Mouse (Mus musculus) cerebellum, adult 11 months (tissue): Measurements from ENCODE around the gene Mon1a.
A peak's percentile ranks its signal among the peaks of the same experiment; 100 is the strongest.

ENCODE experiments used
- DNase-seq: peaks from one replicate; pipeline ENCODE4 v3.0.0; 2022

The Mon1a gene

DNA sequence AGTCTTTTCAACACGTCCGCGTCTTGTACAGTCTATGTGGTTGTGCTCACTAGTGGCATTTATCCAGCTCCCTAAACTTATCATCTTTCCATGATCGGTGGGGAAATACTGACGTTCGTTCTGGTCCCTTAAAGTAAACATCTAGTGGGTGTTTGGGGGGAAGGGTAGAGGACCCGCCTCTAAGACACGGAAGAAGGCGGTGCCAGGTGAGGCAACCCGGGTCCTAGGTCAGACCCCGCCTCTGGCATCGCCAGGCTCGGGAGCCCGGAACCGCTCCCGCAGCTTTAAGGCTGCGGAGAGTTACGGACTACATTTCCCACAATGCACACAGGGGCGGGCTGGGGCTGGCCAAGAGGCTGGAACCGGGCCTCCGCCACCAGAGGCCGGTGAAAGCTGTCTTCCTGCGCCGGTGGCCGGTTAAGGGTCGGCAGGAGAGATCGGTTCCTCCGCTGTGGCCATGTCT, at the start of gene Mon1a:
TSS of gene Mon1a (plus strand) at position 348 of the 463 bp plus-strand sequence.
- peak; percentile 88 for DNase-seq

DNA sequence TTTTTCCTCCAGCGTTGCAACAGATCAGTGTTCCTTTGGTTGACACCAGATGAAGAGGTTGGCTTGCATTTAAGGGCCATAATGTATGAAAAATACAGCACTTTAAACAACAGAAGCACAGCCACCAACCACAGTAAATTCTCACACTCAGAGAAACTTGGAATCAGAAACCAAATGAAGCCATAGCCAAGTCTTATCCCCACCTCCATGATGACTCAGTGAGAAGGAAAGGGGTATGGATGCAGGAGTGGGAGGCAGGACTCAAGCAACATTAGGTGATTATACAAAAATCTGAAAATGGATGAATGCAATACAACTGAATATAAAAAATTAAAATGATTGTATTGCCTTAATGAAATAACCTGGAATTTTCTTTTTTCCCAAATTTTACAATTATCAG, 49.1 kb upstream of the Mon1a start:
- no peak for DNase-seq

DNA sequence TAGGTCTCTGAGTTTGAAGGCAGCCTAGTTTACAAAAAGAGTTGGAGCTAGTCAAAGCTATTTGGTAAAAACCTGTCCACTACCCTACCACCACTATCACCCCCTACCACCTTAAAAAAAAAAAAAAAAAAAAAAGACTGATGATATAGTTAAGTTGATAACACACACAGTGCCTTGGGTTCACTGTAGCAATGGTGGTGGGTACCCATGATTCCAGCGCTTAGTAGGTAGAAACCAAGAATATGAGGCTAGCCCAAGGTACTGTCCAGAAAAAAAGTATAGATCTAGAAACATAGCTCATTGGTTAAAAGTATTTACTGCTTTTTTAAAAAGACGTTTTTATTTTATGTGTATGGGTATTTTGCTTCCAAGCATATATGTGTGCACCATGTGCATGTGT, 45.2 kb upstream of the Mon1a start:
- DNase-seq, result no peak

DNA sequence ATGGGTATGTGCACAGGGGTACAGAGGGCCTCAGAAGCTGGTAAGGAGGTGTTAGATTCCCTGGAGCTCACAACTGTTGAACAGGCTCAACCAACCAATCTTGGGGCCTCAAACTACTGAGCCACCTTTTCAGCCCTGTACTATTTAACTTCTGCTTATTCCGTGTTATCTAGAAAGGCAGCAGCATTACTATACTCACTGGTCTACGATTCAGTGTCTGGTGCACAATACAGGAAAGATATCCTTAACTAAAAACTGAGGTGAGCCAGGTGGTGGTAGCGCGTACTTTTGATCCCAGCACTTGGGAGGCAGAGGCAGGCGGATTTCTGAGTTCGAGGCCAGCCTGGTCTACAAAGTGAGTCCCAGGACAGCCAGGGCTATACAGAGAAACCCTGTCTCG, 39.0 kb upstream of the Mon1a start:
- no peak for DNase-seq

DNA sequence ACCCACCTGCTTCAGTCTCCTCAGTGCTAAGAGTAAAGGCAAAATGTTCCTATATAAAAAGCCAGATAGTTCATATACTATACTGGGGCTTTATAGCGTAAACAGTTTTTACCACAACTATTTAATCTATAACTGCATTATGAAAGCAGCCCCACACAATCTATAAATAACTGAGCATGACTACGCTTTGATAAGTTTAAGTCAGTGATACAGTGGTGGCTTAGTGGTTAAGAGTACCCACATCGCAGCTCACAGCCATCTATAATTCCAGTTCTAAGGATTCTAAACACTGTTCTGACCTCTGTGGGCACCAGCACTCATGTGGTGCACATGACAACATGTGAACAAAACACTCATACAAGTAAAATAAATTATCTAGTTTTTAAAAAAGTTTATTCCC, 29.6 kb upstream of the Mon1a start:
- no peak for DNase-seq

DNA sequence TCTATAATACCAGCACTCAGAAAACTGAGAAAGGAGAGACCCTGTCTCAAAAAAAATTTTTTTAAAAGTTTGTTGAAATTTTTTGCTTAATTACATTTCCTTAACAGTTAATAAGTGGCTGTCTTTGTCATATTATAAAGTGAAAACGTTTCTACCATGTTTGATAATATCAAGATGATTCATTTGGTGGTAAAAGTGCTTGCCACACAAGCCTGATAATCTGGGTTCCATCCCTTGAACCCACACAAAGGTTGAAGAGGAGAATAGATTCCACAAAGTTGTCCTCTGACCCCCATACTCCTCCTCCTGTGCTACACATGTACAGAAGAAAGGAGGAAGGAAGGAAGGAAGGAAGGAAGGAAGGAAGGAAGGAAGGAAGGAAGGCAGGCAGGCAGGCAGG, 23.5 kb upstream of the Mon1a start:
- DNase-seq, result no peak

DNA sequence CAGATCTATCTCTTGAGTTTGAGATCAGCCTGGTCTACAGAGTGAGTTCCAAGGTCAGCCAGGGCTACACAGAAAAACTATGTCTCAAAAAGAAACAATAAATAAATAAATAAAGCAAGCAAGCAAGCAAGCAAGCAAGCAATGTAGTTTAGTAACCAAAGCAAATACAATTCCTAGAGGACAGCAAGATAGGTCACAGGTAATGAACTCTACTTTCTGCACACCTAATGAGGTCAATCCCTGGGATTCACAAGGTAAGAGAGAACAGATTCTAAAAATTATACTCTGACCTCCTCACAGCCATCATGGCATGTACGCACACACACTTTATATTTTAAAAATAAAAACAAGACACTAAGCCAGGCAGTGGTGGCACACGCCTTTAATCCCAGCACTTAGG, 21.9 kb upstream of the Mon1a start:
- DNase-seq, result no peak

DNA sequence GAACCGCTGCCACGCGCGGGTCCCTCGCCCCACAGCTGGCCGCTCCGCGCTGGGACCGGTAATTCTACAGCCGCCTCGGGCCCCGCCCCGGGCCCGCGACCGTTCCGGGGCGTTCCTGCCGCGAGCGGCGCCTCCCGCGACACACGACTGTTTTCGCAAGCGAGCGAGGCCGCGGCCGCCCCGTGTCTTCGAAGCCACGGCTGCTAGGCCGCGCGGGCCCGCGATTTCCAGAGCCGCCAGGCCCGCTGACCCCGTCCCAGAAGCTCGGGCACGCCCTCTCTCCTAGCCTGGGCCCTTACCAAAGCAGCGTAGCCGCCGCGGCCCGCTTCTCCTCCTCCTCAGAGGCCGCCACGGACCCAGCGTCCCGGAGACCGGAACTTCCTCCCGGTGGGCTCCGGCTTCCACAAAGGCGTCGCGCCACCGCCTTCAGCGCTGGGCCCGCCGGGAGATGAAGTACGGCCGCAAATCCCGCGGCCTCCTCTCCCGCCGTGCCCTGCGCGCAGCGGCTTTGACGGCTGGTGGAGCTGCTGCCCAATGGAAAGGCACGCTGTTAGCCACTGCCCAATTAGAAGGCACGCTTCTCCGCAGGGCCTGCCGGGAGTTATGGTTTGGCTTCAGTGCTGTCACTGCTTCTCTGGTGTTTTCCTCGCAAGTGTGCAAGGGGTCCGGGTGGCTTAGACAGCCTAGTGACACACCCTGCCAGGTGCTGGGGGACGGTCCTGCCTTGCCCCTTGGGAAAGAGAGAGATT, 15.4 kb upstream of the Mon1a start:
- peak; percentile 91 for DNase-seq

DNA sequence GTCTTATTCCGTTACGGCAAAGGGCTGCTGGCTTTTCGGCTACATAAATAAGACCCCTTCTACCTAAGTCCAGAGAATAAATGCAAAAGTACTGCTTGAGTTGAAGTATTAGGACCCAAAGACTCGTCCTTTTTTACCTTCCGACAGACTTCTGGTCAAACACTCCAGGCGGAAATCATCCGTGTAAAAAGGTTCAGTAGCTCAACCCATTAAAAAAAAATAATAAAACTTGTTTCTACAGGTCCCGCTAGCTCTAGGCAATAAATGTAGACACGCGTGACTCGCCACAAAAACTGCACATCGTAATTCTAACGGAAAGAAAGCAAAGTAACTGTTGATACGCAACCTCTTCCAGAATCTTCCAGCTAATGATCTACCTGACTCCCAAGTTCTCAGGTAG, 14.8 kb upstream of the Mon1a start, which contains the start of gene Rbm6:
TSS of gene Rbm6 (minus strand) at position 101 of the 400 bp plus-strand sequence.
- no peak for DNase-seq

DNA sequence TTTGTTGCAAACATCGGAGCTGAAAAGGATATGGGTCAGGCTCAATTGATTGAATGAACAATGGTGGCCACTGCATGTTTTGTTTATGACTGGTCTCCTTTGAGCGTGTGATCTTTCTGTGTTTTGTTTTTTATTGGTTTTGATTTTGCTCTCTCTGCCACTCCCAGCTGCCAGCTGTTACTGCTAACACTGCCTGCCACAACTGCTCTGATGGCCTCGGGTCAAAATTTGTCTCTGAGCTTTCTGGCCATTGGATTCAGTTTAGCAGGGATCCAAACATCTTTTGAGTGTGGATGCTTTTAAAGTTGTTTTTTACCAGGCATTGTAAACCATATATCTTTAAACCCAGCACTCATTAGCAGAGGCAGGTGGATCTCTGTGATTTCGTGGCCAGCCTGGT, 7.5 kb upstream of the Mon1a start:
- DNase-seq, result no peak

DNA sequence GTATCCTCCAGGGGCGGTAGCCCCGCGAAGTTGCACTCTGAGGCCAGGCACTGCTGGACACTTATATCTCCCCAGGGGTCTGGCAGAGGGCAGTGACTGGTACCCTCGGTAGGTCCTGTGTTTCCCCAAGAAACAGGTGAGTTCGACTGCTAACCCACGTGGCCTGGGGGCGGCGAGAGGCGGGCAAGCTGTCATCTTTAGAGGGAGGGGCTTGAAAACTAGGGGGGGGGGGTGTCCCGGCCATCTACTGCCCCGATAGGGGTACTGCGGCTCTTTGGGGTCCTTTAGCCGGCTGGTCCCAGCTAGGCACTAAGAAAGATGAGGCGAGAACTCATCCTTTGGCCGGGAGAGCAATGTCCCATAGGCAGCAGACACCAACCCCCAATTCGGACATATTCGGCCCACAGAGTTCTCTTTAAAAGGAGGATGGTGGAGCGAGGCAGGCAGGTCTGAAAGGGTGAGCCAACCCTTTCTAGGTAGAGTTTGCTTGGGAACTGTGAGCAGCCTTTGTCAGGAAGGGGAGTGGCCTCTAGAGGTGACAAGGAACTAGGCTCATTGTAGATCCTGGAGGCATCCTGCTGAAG, 408 bp downstream of the Mon1a start:
- DNase-seq, result no peak

DNA sequence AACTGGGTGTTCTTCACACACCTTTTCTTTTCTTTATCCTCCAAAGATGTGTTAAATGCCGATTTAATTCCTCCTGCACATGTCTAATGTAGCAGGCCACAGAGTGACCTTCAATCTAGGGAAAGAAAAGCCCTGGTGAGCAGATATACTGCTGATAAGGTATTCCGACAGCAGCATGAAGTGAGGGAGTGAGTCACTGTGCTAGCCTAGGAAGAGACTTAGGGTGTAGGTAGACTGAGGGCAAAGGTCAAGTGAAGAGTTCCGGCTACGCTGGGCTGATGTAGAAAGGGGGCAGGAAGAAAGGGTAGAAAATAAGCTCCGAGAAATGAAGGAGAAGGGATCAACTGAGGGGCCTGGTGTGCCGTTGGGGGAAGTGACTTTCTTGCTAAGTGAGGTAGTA, 2.3 kb downstream of the Mon1a start:
- DNase-seq, result no peak

DNA sequence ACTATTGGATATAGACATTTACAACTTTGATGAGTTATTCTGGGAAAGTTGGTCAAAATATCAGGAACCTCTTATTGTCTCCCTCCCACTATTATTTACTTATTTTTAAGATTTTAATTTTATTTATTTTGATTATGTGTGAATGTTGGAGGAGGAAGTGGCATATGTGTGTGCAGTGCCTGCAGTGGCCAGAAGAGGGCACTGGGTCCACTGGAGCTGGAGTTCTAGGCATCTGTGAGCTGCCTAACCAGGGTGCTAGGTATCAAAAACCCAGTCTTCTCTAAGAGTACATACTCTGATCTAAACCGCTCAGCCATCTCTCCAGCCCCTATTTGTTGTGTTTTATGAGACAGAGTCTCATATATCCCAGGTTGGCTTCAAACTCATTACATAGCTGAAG, 3.1 kb downstream of the Mon1a start:
- DNase-seq, result no peak

DNA sequence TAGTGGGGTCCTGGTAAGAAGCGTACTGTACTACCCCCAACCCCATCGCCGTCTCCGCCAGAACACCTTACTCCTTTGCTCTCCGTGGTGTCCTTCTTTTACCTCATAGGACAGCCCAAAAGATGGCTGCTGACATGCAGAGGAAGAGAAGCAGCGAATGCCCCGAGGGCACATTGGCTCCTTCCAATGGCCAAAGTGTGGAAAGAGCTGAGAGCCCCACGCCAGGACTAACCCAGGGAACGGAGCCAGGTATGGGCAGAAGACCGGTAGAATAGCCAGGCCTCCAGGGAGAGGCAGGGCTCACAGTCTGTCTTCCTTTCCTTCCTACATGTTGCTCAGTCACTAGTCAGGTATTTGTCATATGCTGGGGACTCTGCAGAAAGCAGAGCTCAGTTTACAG, 10.6 kb downstream of the Mon1a start:
- DNase-seq, result no peak

DNA sequence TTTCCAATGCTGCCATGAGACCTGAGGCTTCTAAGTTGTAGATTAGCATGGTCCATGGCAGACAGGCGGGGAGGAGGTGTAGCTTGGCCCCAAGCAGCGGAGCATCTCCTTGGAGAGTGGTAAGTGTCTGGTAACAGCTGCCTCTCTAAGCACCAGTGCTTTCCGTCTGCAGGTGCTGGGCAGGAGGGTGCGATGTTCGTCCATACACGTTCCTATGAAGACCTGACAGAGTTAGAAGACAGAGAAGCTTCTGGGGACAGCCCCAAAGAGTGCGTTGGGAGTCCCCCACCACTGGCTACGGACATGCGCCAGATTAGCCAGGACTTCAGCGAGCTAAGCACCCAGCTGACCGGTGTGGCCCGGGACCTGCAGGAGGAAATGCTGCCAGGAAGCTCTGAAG, 11.9 kb downstream of the Mon1a start:
- no peak for DNase-seq

DNA sequence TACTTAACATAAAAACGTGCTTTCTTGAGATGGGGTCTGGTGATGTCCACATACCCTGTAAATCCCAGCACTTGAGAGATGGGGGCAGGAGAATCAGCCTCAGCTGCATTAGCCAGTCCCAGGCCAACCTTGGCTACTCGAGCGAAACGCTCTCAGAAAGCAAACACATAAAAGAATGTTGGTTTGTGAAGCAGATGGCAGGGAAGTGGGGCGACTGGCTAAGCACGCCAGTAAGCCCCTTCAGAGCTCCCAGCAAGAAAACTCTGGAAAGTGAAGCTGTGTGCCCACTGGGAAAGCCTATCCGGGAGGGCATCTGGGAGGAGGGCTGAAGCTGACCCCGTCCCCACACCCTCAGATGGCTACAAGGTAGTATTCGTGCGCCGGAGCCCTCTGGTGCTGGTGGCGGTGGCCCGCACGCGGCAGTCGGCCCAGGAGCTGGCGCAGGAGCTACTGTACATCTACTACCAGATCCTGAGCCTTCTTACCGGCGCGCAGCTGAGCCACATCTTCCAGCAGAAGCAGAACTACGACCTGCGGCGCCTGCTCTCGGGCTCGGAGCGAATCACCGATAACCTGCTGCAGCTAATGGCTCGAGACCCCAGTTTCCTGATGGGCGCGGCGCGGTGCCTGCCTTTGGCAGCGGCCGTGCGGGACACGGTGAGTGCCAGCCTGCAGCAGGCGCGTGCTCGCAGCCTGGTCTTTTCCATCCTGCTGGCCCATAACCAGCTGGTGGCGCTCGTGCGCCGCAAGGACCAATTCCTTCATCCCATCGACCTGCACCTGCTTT, 13.1 kb downstream of the Mon1a start:
- peak; percentile 93 for DNase-seq

DNA sequence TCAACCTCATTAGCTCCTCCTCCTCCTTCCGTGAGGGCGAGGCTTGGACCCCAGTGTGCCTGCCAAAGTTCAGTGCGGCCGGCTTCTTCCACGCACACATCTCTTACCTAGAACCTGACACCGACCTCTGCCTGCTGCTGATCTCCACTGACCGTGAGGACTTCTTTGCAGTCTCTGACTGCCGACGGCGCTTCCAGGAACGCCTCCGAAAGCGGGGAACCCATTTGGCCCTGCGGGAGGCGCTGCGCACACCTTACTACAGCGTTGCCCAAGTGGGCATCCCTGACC, 13.6 kb downstream of the Mon1a start:
- DNase-seq, result no peak

DNA sequence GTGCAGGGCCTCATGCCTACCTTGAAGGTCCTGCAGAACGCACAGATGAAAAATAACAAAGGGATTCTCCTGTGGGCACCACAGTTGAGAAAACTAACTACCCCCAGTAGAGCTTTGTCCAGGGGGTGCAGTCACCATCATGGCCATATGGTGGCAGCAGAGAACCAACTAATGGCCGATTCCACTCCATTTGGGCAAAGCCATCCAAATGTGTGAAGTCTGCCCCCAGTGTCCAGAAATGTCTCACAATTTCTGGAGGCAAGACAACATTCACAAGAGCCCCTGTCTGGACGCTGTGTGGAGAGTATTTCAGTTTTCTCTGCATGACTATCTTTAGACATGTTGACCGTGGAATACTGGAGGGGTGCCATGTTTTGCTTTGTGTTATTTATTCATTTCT, 16.8 kb downstream of the Mon1a start:
- DNase-seq, result peak; percentile 84

DNA sequence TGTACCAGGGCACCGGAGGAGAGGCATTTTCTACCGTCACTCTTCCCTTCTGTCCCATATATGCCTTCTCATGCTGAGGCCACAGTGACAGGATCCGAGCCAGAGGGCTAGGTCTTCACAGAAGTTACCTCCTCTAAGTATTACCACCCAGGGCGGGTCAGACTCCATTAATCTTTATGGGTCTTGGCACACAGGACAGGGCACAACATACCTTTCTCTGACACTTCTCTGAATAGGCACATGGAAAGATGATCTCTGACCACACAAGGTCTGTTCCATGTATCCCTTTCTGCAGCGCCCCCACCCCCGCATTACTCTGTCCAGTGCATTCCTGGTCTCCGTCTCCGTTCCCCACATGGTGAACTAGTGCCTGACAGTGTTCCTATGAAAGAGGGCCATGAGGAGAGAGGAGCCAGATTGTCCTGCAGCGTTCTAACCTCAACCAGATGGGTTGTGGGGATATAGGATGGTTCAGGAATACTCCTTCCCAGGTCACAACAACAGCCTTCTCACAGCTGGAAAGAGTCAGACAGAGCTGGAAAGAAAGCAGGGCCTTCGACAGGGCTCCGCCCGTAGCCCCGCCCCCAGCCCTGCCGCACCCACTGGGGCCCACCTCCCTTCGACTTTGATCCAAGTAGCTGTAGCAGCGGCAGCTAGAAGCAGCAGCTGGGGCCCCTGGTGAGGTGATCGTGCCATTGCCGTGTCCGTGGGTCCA, 18.5 kb downstream of the Mon1a start, which contains the start of gene Mst1r:
TSS of gene Mst1r (plus strand) at position 622 of the 715 bp plus-strand sequence.
- no peak for DNase-seq

DNA sequence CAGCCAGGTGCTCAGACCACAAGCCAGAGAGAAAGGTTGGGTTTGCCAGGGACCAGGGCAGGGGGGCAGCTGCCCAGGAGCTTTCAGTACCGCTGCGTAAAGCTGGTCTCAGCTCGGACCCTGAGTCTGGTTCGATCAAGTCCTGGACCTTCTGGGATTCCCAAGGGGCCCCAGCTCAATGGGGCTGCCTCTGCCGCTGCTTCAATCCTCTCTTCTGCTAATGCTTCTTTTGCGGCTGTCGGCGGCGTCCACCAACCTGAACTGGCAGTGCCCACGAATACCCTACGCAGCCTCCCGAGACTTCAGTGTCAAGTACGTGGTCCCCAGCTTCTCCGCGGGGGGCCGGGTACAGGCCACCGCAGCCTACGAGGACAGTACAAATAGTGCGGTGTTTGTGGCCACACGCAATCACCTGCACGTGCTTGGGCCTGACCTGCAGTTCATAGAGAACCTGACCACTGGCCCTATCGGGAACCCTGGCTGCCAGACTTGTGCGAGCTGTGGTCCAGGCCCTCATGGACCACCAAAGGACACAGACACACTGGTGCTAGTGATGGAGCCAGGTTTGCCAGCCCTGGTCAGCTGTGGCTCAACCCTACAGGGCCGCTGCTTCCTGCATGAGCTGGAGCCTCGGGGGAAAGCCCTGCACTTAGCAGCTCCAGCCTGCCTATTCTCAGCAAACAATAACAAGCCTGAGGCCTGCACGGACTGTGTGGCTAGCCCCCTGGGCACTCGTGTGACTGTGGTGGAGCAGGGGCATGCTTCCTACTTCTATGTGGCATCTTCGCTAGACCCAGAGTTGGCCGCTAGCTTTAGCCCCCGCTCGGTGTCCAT, 19.2 kb downstream of the Mon1a start:
- DNase-seq, result no peak

DNA sequence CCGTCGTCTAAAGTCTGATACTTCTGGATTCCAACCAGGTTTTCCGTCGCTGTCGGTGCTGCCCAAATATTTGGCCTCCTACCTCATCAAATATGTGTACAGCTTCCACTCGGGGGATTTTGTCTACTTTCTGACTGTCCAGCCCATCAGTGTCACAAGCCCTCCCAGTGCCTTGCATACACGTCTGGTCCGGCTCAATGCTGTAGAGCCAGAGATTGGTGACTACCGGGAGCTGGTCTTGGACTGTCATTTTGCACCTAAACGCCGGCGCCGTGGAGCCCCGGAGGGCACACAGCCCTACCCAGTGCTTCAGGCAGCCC, 19.8 kb downstream of the Mon1a start:
- no peak for DNase-seq

DNA sequence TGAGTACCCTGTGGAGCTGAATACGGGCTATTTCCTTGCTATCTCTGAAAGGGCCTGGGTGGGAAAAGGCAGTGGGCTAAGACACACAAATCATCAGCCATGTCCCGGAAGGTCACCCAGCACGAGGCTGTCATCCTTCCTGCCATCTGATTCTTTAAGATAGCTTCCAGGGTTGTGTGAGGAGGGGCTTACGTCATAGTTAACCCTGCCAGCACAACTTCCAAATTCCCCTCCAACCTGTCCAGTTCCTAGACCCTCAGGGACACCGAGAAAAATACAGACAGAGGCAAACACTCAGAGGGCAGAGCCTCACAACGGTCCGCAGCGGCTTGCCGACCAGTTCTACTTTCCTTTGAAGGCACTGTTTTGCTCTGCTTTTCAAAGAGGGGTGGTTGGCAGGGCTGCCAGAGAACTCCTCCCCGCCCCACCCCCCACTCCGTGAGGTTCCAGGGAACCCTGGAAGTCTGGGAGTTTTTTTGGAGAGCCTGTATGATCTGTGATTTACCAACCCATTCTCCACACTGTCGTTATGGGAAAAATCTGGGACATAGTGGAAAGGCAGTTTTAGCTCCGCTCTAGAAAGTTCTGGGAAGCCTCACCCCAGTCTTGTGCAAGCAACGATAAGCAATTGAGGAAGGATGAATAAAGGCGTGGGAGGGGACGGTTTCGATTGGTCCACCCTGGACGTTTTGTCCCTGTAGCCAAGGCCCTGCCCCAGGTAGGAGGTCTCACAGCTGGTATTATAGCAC, 20.6 kb downstream of the Mon1a start:
- DNase-seq, result no peak
